Mouse (Mus musculus) ES-Bruce4 (cell line): ENCODE measurements around the gene Racgap1. TPM values are rescaled to one million over a fixed set of nuclear protein-coding genes. Genes with fewer than 3 reads are reported as not detected.

Source experiments
- H3K27ac ChIP-seq: 2 replicates; pipeline ENCODE4 v1.5.1; 2012; ENCODE audit warnings: low read length, inconsistent platforms; ENCODE audit not compliant: insufficient read depth
- H3K27me3 ChIP-seq: 2 replicates; pipeline ENCODE4 v1.6.1; 2012; ENCODE audit warnings: mild to moderate bottlenecking, low read length, inconsistent platforms; ENCODE audit not compliant: control insufficient read depth, poor library complexity, insufficient read depth, severe bottlenecking
- H3K36me3 ChIP-seq: 2 replicates; pipeline ENCODE4 v1.6.1; 2012; ENCODE audit warnings: inconsistent platforms, mild to moderate bottlenecking, low read length, moderate library complexity; ENCODE audit not compliant: control insufficient read depth, poor library complexity, insufficient read depth, severe bottlenecking
- H3K4me1 ChIP-seq: one replicate; pipeline ENCODE4 v1.8.1; 2011; ENCODE audit warnings: low read length; ENCODE audit not compliant: control insufficient read depth, insufficient read depth
- H3K4me3 ChIP-seq: 2 replicates; pipeline ENCODE4 v1.5.1; 2011; ENCODE audit warnings: low read depth, mild to moderate bottlenecking, low read length
- H3K9ac ChIP-seq: 2 replicates; pipeline ENCODE4 v1.6.1; 2012; ENCODE audit warnings: low read depth, mild to moderate bottlenecking, inconsistent platforms; ENCODE audit not compliant: poor library complexity, severe bottlenecking
- H3K9me3 ChIP-seq: replicated peaks from 2 replicates; pipeline ENCODE4 v1.6.1; 2012; ENCODE audit warnings: mild to moderate bottlenecking, low read length, inconsistent platforms; ENCODE audit not compliant: control insufficient read depth, poor library complexity, insufficient read depth, severe bottlenecking
- CTCF ChIP-seq: IDR thresholded peaks from one replicate; pipeline ENCODE4 v1.8.1; 2011; ENCODE audit warnings: low read depth, low read length
- EP300 ChIP-seq: IDR thresholded peaks from 2 replicates; pipeline ENCODE4 v1.6.1; 2011; ENCODE audit warnings: low read depth, low read length; ENCODE audit not compliant: insufficient read depth
- POLR2A ChIP-seq: IDR thresholded peaks from one replicate; pipeline ENCODE4 v1.8.1; 2011; ENCODE audit warnings: low read length; ENCODE audit not compliant: insufficient read depth
- polyA plus RNA-seq: library from polyadenylated mRNA; stranded (reverse); fragments of >200 nt; gene quantifications from 2 replicates; pipeline ENCODE4 v1.2.4, GENCODE M21; 2011; ENCODE audit warnings: low read depth; ENCODE audit not compliant: missing spikeins, insufficient read depth, insufficient read length

Racgap1 gene
- polyA plus RNA-seq = 122 and 134 TPM in 2 replicates

DNA sequence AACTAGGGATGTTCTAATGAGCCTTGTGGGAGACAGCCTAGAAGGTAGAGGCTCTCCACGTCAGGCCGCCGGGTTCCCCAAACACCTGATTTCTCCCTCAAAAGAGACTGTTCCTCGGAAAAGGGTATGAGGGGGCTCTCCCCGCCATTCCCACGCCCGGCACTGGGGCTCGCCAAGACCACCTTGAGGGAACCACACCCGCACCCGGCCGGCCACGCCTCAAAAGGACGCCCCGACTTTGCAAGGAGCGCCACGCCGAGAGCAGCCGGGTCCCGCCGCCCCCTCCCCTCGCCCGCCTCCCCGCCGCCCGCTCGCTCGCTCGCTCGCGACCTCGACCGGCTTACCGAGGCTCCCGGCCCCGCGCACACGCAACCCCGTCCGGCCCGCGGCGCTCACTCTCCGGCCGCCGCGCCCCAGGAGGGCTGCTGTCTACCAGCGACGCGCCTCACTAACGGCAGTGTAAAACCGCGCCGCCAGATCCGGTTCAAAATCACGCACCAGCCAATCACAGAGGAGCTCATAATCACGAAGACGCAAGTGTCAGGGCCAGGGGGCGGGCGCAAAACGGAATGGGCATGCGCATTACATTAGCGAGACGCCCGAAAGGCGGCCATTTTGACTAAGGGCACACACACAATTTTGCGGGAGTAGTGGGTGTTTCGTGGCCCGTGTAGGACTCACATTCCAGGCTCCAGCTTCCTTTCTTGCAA lies at the start of gene Racgap1:
Gene Racgap1 (minus strand): TSS at position 494 of the 710 bp plus-strand sequence.
- Histone ChIP-seq H3K9me3 (no peaks in the 10 kb centered on the region), H3K4me1 (peaks cover 2% of the 10 kb centered on the region), H3K4me3 (peak within 1 kb of the TSS; percentile 90), H3K27ac (peak within 1 kb of the TSS; percentile 60), H3K9ac (peak within 1 kb of the TSS; percentile 99), H3K27me3 (no peaks in the 10 kb centered on the region), H3K36me3 (0 out of 2 replicates have a peak, but pooled peaks cover 3% of the 10 kb centered on the region)
- TF ChIP-seq EP300 (no peak), POLR2A (peak; percentile 3), CTCF (no peak)

DNA sequence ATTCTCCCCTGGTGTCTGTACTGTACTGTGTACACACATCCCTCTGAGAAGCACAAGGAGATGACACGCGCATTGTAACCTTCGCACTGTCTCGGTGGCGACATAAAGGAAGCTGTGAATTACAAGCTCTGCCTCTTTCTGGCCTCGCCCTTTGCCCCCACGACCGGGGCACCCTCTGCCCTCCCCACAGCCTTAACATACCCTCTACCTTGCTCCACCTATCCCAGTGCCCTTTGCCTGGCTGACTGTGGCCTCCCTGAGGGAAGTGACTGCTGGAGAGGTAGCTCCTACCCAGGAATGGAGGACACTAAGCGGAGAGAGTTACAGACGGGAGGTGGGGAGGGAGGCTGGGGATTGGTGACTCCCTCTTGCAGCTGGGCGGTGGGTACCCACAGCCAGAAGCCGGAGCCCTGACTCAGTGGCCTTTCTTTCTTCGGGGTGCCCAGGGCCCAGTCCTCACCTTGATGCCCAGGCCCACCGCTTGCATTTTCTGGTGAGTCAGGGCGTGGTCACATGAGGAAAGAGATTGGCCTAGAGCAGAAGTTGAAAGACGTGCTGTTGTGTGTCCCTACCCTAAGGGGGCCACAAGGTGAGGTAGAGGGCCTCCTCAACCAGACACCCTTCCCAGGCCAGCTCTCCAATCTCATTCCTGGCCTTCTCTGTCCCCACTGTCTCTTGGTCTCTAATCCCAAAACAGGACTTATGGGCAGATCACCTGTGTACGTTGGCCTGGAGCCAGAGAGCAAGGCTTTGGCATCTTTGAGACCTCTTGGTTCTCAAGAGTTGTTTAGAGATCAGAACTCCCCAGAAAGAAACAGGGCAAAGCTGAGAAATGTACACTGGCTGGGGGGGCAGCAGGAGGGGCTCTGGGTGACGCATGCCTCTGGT lies 49.0 kb upstream of the Racgap1 start:
- Histone ChIP-seq H3K9ac (peak overlapping the region; percentile 93; the same call in 1 of the 2 replicates), H3K4me1 (peaks cover 10% of the 10 kb centered on the region), H3K27me3 (no peaks in the 10 kb centered on the region), H3K4me3 (no peak overlapping the region), H3K27ac (0 out of 2 replicates have a peak overlapping the region, but pooled peaks have one; percentile 1), H3K36me3 (no peaks in the 10 kb centered on the region), H3K9me3 (no peaks in the 10 kb centered on the region)
- no peak for TF ChIP-seq EP300
- no peak for TF ChIP-seq CTCF
- TF ChIP-seq POLR2A = no peak

DNA sequence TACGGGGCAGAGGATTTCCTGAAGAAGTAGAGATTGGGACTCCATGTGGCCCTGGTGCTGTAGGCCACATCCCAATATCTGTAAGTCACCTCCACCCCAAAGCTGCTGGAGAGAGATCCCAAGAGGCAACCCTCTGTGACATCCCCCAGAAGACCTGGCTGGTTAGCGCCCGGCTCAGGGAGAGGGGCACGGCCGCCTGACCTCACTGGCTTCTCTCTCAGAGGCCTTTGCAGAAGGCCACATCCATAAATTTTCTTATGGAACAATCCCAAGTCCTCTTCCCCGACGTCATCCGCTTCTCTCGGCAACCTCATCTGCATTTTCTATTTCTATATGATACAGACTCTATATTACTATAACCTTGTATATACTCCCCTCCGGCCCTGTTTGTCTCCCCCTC lies 48.3 kb upstream of the Racgap1 start:
- Histone ChIP-seq H3K36me3 (no peaks in the 10 kb centered on the region), H3K4me1 (peaks cover 10% of the 10 kb centered on the region)
- TF ChIP-seq EP300 (no peak), CTCF (no peak), POLR2A (no peak)

DNA sequence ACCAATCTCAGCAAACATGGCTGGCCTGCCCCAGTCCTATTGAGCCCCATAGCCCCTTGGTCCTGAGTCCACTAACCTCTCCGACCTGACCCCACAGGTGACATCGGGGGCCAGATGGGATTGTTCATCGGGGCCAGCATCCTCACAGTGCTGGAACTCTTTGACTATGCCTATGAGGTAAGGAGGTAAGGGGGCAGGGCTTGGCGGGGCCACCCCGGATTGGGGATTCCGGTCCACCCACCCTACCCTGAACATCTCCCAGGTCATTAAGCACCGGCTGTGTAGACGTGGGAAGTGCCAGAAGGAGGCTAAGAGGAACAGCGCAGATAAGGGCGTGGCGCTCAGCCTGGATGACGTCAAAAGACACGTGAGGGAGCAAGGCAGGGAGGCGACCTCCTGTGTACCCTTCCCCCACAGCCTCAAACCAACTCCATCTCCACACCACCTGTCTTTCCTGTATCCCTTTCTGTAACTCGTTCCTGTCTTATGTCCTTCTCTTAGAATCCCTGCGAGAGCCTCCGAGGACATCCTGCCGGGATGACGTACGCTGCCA lies 47.2 kb upstream of the Racgap1 start:
- TF ChIP-seq POLR2A (no peak), EP300 (0 out of 2 replicates have a peak, but pooled peaks have one; percentile 56), CTCF (no peak)
- peaks cover 10% of the 10 kb centered on the region for H3K4me1 ChIP-seq
- H3K9me3 ChIP-seq = no peaks in the 10 kb centered on the region
- H3K27ac ChIP-seq = no peak overlapping the region
- no peaks in the 10 kb centered on the region for H3K36me3 ChIP-seq
- no peak overlapping the region for H3K4me3 ChIP-seq
- H3K27me3 ChIP-seq = no peaks in the 10 kb centered on the region
- no peak overlapping the region for H3K9ac ChIP-seq

More for the DNA sequence above, 48.3 kb upstream of the Racgap1 start:
- H3K9me3 ChIP-seq = no peaks in the 10 kb centered on the region
- no peak overlapping the region for H3K27ac ChIP-seq
- H3K9ac ChIP-seq = no peak overlapping the region; the same call in 1 of the 2 replicates
- H3K4me3 ChIP-seq = no peak overlapping the region
- H3K27me3 ChIP-seq = no peaks in the 10 kb centered on the region

DNA sequence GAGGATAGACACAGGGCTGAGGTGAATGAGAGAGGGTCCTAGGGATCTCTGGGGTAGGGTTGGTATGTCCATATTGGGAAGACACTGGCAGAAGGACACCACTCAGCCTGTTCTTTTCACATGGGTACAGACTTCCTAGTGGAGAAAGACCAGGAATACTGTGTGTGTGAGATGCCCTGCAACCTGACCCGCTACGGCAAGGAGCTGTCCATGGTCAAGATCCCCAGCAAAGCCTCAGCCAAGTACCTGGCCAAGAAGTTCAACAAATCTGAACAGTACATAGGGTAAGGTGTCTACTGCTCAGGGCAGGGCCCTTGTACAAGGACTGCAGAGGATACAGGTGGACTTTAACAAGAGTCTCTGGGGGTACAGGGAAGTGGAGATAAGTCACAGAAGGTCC lies 45.9 kb upstream of the Racgap1 start:
- no peaks in the 10 kb centered on the region for H3K36me3 ChIP-seq
- H3K27ac ChIP-seq = no peak overlapping the region
- no peaks in the 10 kb centered on the region for H3K27me3 ChIP-seq
- no peak for TF ChIP-seq EP300
- TF ChIP-seq POLR2A = no peak
- TF ChIP-seq CTCF = no peak
- H3K4me1 ChIP-seq = peaks cover 10% of the 10 kb centered on the region
- no peak overlapping the region for H3K9ac ChIP-seq
- H3K9me3 ChIP-seq = no peaks in the 10 kb centered on the region
- no peak overlapping the region for H3K4me3 ChIP-seq
